Mouse (Mus musculus) thymus, adult 18-20 months (tissue): ENCODE results near the gene Dact2.

ENCODE experiments used
- DNase-seq, 2 experiments: peaks; one replicate each; pipeline ENCODE4 v3.0.0; 2022; ENCODE audit warnings: mixed read lengths in 2 of 2

Dact2 gene

GRCm38 (mm10) chr17:14207093-14207561 is 3.0 kb upstream of the Dact2 start:
- DNase-seq: no peak

- DNase-seq: no peak
Observed at GRCm38 (mm10) chr17:14206062-14206461, 2.0 kb upstream of the Dact2 start.

DNA sequence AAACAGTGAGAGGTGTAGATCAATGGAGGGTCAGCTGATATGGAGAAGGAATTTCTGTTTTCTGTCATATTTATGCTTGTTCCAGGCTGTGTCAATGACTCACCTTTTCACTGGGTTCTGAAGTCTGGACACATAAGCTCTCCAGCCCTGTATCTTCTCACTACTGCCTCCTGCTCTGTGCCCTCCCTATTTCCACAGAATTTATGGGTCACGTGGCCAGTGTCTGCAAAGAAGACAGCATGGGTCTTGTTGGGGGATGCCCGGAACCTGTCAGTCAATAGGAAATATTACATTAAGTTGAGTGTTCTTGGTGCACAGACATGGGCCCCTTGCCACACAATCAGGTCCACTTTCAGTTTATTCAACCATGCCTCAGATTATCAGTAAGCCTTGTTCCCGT is 1.1 kb upstream of the Dact2 start:
- no peak for DNase-seq

DNA sequence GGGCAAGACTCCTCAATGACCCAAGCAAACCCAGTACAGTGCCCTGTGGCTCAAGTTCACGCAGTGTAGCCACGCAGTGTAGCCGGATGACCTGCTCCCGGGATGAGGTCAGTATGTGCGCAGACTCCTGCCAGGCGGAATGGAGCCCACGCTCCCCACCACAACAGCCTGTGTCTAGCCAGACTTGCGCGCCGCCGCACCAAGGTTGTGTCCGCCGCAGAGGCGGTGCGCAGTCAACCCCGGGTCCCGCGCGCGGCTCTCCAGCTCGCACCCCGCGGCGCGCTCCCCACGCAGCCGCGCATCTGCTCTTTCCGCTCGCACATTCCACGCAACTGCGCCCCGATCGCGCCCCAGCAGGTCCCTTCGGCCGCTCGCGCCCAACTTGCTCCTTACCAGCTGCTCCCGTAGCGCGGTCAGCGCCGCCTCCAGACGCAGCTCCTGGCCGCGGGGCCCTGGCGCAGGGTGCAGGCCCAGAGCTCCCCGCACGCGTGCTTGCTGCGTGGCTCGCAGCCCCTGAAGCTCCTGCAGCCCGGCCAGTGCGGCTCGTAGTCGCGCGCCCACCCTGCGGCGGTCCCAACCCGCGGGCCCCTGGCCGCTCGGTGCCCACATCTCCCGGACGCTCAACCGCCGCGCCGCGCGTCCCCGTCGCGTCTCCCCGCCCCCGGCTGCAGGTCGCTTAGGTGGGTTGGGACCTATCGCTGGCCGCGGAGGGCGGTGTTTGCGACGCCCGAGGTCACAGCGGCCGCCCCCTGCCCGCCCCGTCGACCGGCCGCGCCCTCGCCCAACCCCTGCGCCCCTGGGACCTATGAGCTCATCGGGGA is 773 bp downstream of the Dact2 start:
- DNase-seq: no peak

- DNase-seq: no peak
Observed at GRCm38 (mm10) chr17:14202291-14203030, 1.6 kb downstream of the Dact2 start.

DNA sequence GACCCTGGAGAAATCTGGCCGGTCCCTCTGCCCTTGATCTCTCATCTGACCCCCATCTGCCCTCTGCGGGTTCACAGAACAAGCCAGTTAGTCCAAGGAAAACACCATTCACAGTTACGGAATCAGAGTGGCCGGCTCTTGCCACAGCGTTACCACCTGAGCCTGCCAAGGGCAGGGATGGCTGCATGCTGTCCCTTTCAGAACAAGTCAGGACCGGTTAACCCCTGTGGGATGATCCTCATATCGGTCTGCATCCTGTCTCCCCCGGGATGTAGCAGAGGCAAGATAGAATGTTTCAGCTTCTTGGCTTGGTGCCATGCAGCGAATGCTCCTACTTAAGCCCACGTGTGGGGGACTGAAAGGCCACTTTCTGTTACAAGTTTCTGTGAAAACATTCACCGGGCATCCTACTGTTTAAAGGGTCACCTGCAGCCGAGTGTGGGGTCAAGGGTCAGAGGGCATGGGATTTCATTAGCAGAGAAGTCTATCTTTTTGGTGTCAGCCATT is 2.8 kb downstream of the Dact2 start:
- DNase-seq: no peak

- no peak for DNase-seq
Observed at GRCm38 (mm10) chr17:14200206-14200605, 3.9 kb downstream of the Dact2 start.

- DNase-seq: no peak
Observed at GRCm38 (mm10) chr17:14199621-14200020, 4.5 kb downstream of the Dact2 start.

DNA sequence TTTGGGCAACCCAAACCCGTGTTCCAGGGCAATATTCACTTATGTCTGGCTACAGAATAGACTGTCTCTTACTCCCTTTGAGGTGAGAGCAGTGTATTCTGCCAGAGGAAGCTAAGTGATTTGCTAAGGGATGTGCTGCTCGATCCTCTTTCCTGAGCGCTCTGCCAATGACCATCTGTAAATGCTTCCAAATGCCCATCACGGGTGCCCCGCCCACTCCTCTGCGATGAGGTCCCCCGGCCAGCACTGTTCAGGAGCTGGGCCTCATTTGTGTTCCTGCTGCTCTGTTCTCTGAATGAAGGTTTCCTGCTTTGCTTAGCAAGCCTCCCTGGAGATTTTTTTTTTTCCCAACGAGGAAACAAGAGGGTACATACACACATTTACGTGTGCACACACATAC is 11.2 kb downstream of the Dact2 start:
- no peak for DNase-seq

GRCm38 (mm10) chr17:14192432-14192831 is 11.7 kb downstream of the Dact2 start:
- DNase-seq: no peak

DNA sequence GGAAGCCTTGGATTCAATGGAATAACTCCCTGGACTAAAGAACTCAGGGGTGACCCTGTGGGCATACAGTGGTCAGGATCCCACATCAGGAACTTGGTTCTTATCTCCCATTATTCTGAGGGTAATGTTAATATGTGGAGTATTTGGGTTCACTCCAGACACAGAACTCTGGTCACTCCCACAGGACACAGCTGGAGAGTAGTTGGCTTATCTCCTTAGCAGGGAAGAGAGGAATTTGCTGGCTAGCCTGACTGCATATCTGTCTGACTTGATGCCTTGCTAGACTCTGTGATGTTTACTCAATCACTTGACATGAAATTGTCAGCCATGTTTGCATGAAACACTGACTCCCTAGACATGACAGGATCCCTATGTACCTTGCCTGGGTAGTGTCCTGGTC is 15.6 kb downstream of the Dact2 start:
- no peak for DNase-seq

GRCm38 (mm10) chr17:14187096-14187495 is 17.0 kb downstream of the Dact2 start:
- DNase-seq: no peak

- DNase-seq: no peak
Observed at GRCm38 (mm10) chr17:14186176-14186575, 17.9 kb downstream of the Dact2 start.

DNA sequence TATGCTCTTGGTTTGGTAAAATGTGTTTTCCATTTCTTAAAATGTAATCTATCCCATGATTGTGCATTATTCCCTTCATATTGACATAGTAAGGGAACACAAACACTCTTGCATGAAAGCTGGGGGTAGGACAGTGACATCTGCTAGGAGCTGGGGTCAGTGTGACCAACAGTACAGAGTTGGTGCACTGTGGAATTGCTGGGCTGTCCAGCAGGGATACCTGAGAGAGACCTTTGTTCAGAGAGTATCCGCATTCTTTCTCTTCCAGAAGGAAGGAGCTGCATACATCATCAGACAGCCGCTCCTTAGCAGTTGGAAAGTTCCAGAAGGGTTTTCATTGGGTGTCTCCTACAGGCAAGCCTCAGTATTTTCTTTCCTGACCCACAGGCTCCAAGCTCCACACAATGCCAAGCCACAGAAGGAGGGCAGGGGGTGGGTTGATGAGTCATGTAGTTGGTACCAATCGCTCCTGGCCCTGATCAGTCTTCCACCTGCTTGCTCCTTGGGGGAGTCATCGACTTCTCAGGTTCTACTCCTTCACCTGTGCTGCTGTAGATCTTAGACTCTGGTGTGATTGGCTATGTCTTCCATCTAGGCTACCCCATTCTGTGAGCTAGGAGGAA is 19.8 kb downstream of the Dact2 start:
- no peak for DNase-seq

DNA sequence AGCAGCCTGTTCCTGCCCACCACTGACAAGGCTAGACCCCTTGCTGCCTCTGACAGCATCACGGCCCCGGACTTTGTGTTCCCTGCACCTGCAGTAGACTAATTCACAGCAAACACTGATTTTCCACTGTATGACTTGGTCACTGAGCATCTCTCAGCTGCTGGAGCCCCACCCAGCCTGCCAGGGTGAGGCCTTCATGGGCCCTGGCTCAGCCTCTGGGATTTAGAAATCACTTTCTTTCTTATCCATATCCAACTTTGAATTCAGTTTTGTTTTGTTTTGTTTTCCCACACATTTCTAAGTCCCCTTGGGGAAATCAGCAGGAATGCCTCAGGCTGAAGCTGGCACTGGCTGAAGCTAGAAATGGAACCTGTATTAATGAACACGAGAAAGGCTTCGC is 20.4 kb downstream of the Dact2 start:
- DNase-seq: no peak

DNA sequence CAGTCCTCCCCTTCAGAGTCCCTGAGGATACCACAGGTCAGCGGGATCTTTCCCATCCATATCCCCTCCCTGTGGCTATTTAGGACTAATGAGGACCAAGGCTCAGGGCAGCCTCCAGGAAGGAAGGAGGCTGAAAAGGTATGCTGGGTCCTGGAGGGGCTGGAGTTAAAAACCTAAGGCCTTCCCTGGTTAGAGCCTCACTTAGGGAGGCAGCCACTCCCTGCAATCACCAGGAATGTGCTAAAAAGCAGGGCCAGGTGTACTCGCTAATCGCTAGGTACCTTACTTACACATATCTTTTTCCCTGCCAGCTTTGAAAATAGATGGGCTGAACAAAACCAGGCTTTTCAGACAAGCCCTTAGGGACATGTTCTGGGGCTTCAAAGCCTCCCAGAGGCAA is 21.2 kb downstream of the Dact2 start:
- DNase-seq: no peak

GRCm38 (mm10) chr17:14178911-14179310 is 25.2 kb downstream of the Dact2 start:
- DNase-seq: no peak

GRCm38 (mm10) chr17:14178475-14178874 is 25.6 kb downstream of the Dact2 start:
- DNase-seq: no peak

- no peak for DNase-seq
Observed at GRCm38 (mm10) chr17:14178049-14178448, 26.1 kb downstream of the Dact2 start.

DNA sequence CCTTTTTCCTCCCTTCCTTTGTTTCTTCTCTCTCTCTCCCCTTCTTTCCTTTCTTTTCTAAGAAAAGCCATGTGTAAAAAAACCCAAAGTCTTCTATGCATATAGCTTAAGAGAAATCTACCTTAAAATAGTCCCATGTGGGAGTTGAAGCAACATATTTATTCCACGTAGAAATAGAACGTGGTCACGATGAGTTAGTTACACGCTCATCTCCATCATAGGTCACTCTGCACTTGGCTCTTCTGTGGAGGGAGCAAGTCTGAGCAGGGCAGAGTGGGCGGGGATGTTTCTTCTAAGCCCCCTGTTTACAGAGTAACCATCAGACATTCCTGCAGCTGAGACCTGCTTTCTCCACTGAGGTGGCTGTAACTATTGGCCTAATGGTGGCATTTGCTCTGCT is 27.1 kb downstream of the Dact2 start:
- DNase-seq: no peak

GRCm38 (mm10) chr17:14175704-14176103 is 28.4 kb downstream of the Dact2 start:
- no peak for DNase-seq

GRCm38 (mm10) chr17:14175019-14175418 is 29.1 kb downstream of the Dact2 start:
- no peak for DNase-seq

DNA sequence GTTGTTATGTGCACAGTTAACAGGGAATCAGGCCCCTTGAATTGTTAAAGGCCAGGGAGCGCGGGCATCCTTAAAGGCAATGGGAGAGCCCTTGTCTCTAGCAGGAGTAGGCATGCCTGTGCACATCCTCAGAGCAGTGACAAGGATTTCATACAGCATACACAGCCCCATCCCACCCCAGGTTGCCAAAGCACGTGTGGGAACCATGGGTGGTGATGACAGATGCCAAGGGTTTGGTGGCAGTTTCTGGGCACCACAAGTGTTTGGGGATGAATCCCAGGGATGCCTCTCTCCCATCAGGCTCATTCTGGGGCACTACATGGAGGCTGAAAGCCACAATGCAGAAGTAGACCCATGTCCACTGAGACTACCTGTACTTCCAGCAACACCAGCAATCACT is 29.7 kb downstream of the Dact2 start:
- DNase-seq: no peak

DNA sequence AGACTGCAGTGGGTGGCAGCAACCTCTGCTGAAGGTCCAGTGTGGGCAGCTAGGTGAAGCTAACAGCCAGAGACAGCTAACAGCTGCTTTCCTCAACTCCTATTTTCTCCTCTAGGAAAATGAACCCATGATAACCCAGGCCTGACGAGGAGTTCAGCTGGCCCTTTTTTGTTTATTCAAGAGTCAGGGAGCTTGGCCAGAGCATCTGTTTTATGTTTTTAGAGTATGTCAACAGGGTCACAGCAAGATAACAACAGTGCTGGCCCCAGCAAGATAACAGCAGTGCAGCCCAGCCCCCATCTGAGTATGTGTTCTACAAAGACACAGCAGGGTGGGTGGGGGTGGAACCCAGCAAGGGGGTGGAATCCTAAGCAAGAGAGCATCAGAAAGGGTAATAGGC is 30.6 kb downstream of the Dact2 start:
- no peak for DNase-seq
